Mouse (Mus musculus) frontal cortex, postnatal 14 days (tissue): ENCODE data around the gene Gm16381.
"Not testable (repeated sequence)": the region's sequence is repeated elsewhere in the genome, so short reads cannot be mapped to it uniquely, and the experiment has no call there.

ENCODE experiments used
- DNase-seq, 2 experiments: peaks; one replicate each; pipeline ENCODE4 v3.0.0; 2022; ENCODE audit warnings: low spot score in 2 of 2

Gm16381 gene

GRCm38 (mm10) chr12:87644520-87644919 is at the start of gene Gm16381:
Gene Gm16381, minus strand, starts transcription at chr12:87644620.
- not testable (repeated sequence) for DNase-seq

GRCm38 (mm10) chr12:87652916-87653703 is 8.7 kb upstream of the Gm16381 start:
- DNase-seq, result not testable (repeated sequence)

- DNase-seq, result not testable (repeated sequence)
Measured at GRCm38 (mm10) chr12:87618569-87618968, 25.9 kb downstream of the Gm16381 start, which contains the start of gene Gm4027. Gene Gm4027, plus strand, starts transcription at chr12:87618869.

- DNase-seq, result not testable (repeated sequence)
Measured at GRCm38 (mm10) chr12:87602388-87602787, 42.0 kb downstream of the Gm16381 start, which contains the start of gene Oog1. Gene Oog1, plus strand, starts transcription at chr12:87602688.

- DNase-seq, result not testable (repeated sequence)
Measured at GRCm38 (mm10) chr12:87601388-87601787, 43.0 kb downstream of the Gm16381 start.
